Mouse (Mus musculus) hindbrain, embryonic 13.5 days (tissue): ENCODE measurements at regions not wholly inside any gene's neighbourhood (a gene's known extent, or its start where the extent isn't known, plus 50 kb on each side); places are given as distances from the start of the nearest gene placed in this dataset.

Experiments used
- ATAC-seq: fragments of 200-750 bp; cut with Nextera tagmentation; 2 replicates; pipeline ENCODE4 v1.8.0; 2017; ENCODE audit warnings: moderate TSS enrichment; ENCODE audit not compliant: low FRiP score
- H3K27ac ChIP-seq: fragments of 300-500 bp; sonication (generic); 2 replicates; pipeline ENCODE4 v1.5.1; 2015; ENCODE audit warnings: inconsistent platforms, mild to moderate bottlenecking, moderate library complexity
- H3K27me3 ChIP-seq: fragments of 300-500 bp; sonication (generic); 2 replicates; pipeline ENCODE4 v1.6.1; 2015; ENCODE audit warnings: mild to moderate bottlenecking, inconsistent platforms
- H3K36me3 ChIP-seq: fragments of 300-500 bp; sonication (generic); 2 replicates; pipeline ENCODE4 v1.6.1; 2015; ENCODE audit warnings: mild to moderate bottlenecking, inconsistent platforms
- H3K4me1 ChIP-seq: fragments of 300-500 bp; sonication (generic); replicated peaks from 2 replicates; pipeline ENCODE4 v1.6.1; 2015; ENCODE audit warnings: inconsistent platforms
- H3K4me2 ChIP-seq: fragments of 300-500 bp; sonication (generic); 2 replicates; pipeline ENCODE4 v1.6.1; 2015; ENCODE audit warnings: inconsistent platforms, mild to moderate bottlenecking, moderate library complexity
- H3K4me3 ChIP-seq: fragments of 300-500 bp; sonication (generic); 2 replicates; pipeline ENCODE4 v1.5.1; 2015; ENCODE audit warnings: mild to moderate bottlenecking, inconsistent platforms
- H3K9ac ChIP-seq: fragments of 300-500 bp; sonication (generic); 2 replicates; pipeline ENCODE4 v1.6.1; 2015; ENCODE audit warnings: mild to moderate bottlenecking, inconsistent platforms
- H3K9me3 ChIP-seq: fragments of 300-500 bp; sonication (generic); 2 replicates; pipeline ENCODE4 v1.6.1; 2016; ENCODE audit warnings: inconsistent platforms
- WGBS: fragments of 180-500 bp; shearing (Covaris S2); methylation state at CpG from one replicate; pipeline ENCODE4 v1.1.7; 2015; 5-methylcytosine and 5-hydroxymethylcytosine counted together

DNA sequence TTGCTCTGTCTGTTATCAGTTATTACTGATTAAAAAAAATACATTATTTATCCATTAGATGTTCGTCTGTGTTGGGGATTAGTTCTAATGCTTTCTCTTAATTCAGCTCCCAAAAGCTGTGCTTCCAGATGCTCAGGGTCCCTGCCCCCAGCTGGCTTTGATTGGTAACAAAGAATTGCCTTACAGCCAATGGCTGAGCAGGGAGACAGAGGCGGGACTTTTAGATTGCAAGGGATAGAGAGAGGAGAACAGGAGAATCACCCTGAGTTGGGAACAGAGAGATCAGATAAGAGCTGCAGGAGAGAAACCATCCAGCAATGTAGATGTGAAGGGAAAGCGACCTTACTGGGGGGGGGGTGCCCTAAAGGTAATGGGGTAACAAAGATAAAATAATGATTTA, 266.4 kb downstream of the Igsf11 start:
- Histone ChIP-seq H3K27me3 (no peaks in the 10 kb centered on the region), H3K27ac (no peak overlapping the region), H3K36me3 (no peaks in the 10 kb centered on the region), H3K4me3 (no peak overlapping the region), H3K9ac (no peak overlapping the region), H3K4me2 (no peak overlapping the region), H3K4me1 (no peaks in the 10 kb centered on the region), H3K9me3 (no peaks in the 10 kb centered on the region)
- WGBS, result 36% methylated on average over 3 of the region's 3 CpGs
- no peak for ATAC-seq

DNA sequence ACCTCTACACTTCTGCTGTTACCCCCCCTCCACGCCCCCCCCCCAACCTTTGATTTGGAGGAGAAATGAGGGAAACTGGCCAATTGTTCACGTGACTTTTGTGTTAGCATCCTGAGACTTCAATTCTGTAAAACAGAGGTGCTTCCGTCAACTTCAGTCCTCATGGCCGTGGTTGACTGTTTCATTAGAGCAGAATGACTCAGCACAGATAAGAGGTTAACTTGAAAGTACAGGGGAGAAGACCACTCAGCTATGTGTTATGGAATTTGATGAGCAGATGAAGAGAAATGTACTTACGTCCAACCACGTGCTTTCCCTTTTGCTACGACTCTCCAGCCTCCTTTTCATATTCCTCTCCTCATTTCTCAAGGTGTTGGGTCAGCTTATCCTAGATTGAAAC, 267.3 kb downstream of the Igsf11 start:
- no peak overlapping the region for H3K27ac ChIP-seq
- H3K9me3 ChIP-seq, result no peaks in the 10 kb centered on the region
- no peak overlapping the region for H3K9ac ChIP-seq
- no peaks in the 10 kb centered on the region for H3K36me3 ChIP-seq
- no peaks in the 10 kb centered on the region for H3K4me1 ChIP-seq
- no peaks in the 10 kb centered on the region for H3K27me3 ChIP-seq
- 83% methylated on average over 7 of the region's 7 CpGs for WGBS
- ATAC-seq, result no peak
- H3K4me3 ChIP-seq, result no peak overlapping the region
- no peak overlapping the region for H3K4me2 ChIP-seq

GRCm38 (mm10) chr16:39162684-39163083, 270.2 kb downstream of the Igsf11 start:
- Histone ChIP-seq H3K4me1 (no peaks in the 10 kb centered on the region), H3K4me2 (no peak overlapping the region), H3K4me3 (no peak overlapping the region), H3K9ac (no peak overlapping the region), H3K27ac (no peak overlapping the region), H3K9me3 (no peaks in the 10 kb centered on the region), H3K27me3 (no peaks in the 10 kb centered on the region), H3K36me3 (no peaks in the 10 kb centered on the region)
- ATAC-seq, result no peak
- 30% methylated on average over 1 of the region's 1 CpGs for WGBS

DNA sequence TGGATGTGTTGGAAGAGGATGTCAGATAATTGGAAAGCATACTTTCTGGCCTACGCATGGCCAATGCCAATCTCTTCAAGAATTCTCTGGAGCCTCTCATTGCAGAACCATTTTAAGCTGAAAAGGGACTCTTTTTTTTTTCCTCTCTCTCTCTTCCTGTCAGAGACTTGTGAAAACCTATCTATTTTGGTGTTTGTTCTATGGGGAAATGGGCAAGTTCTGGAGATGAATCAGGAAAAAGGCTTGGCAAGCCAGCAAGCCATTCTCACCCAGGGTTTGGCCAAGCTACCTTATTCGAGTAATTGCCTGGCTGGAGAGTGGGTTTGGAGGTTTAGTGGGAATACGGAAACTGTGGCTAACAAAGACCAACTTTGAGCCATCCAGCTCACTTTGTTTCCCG, 299.4 kb downstream of the Igsf11 start:
- Histone ChIP-seq H3K36me3 (no peaks in the 10 kb centered on the region), H3K4me1 (no peaks in the 10 kb centered on the region; the same call in 1 of the 2 replicates), H3K27ac (no peak overlapping the region), H3K4me3 (no peak overlapping the region), H3K9ac (no peak overlapping the region), H3K27me3 (no peaks in the 10 kb centered on the region), H3K4me2 (no peak overlapping the region), H3K9me3 (no peaks in the 10 kb centered on the region)
- WGBS, result 85% methylated on average over 4 of the region's 4 CpGs
- no peak for ATAC-seq

- H3K9ac ChIP-seq, result no peak overlapping the region
- H3K36me3 ChIP-seq, result no peaks in the 10 kb centered on the region
- H3K9me3 ChIP-seq, result no peaks in the 10 kb centered on the region
- no peak overlapping the region for H3K4me2 ChIP-seq
- H3K27me3 ChIP-seq, result no peaks in the 10 kb centered on the region
- no peak overlapping the region for H3K4me3 ChIP-seq
- no peak overlapping the region for H3K27ac ChIP-seq
- 98% methylated on average over 1 of the region's 1 CpGs for WGBS
- H3K4me1 ChIP-seq, result no peaks in the 10 kb centered on the region
- no peak for ATAC-seq
Observed at GRCm38 (mm10) chr16:39195431-39195830, 303.0 kb downstream of the Igsf11 start.

GRCm38 (mm10) chr16:39196896-39197295, 304.4 kb downstream of the Igsf11 start:
- Histone ChIP-seq H3K27ac (no peak overlapping the region), H3K4me1 (no peaks in the 10 kb centered on the region), H3K36me3 (no peaks in the 10 kb centered on the region), H3K4me2 (no peak overlapping the region), H3K27me3 (no peaks in the 10 kb centered on the region), H3K4me3 (no peak overlapping the region), H3K9ac (no peak overlapping the region), H3K9me3 (no peaks in the 10 kb centered on the region)
- no peak for ATAC-seq
- 74% methylated on average over 2 of the region's 2 CpGs for WGBS

DNA sequence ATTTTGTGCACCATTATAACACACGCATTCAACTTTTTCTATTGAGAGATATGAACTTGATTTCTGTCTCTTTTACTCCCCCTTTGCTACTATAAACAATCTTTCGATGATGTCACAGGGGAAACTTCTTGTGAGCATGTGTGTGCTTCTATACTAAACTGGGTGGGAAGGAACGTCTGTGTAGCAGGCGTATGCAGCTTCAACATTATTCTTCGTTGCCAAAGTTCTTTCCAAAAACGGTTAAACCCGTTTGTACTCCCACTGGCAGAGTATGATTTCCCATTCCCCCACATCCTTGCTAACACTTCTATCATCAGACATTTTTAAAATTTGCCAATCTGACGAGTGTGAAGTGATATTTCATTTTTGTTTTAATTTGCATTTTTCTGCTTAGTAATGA, 331.1 kb downstream of the Igsf11 start:
- Histone ChIP-seq H3K27me3 (no peaks in the 10 kb centered on the region), H3K9me3 (no peaks in the 10 kb centered on the region), H3K36me3 (no peaks in the 10 kb centered on the region), H3K4me1 (no peaks in the 10 kb centered on the region), H3K4me2 (no peak overlapping the region), H3K9ac (no peak overlapping the region), H3K4me3 (no peak overlapping the region), H3K27ac (no peak overlapping the region)
- 86% methylated on average over 8 of the region's 8 CpGs for WGBS
- no peak for ATAC-seq

- Histone ChIP-seq H3K9me3 (no peaks in the 10 kb centered on the region), H3K9ac (no peak overlapping the region), H3K36me3 (no peaks in the 10 kb centered on the region), H3K4me2 (no peak overlapping the region), H3K4me1 (peaks cover 14% of the 10 kb centered on the region), H3K4me3 (no peak overlapping the region), H3K27ac (0 out of 2 replicates have a peak overlapping the region, but pooled peaks have one; percentile 36), H3K27me3 (no peaks in the 10 kb centered on the region)
- ATAC-seq, result no peak
- WGBS, result 66% methylated on average over 7 of the region's 7 CpGs
Observed at GRCm38 (mm10) chr16:39229501-39229900, 337.0 kb downstream of the Igsf11 start.

- ATAC-seq, result peak; percentile 62; the same call in 1 of the 2 replicates
- no peaks in the 10 kb centered on the region for H3K27me3 ChIP-seq
- H3K4me3 ChIP-seq, result no peak overlapping the region
- peak overlapping the region; percentile 36 for H3K27ac ChIP-seq
- no peaks in the 10 kb centered on the region for H3K9me3 ChIP-seq
- H3K36me3 ChIP-seq, result no peaks in the 10 kb centered on the region
- H3K9ac ChIP-seq, result no peak overlapping the region
- no peak overlapping the region; the same call in 1 of the 2 replicates for H3K4me2 ChIP-seq
- 11% methylated on average over 3 of the region's 3 CpGs for WGBS
- peaks cover 14% of the 10 kb centered on the region for H3K4me1 ChIP-seq
Observed at GRCm38 (mm10) chr16:39230439-39230838, 338.0 kb downstream of the Igsf11 start.

- 38% methylated on average over 2 of the region's 2 CpGs for WGBS
- Histone ChIP-seq H3K4me3 (no peak overlapping the region), H3K9me3 (no peaks in the 10 kb centered on the region), H3K27ac (no peak overlapping the region), H3K9ac (no peak overlapping the region), H3K27me3 (no peaks in the 10 kb centered on the region), H3K4me2 (no peak overlapping the region), H3K4me1 (peaks cover 14% of the 10 kb centered on the region), H3K36me3 (no peaks in the 10 kb centered on the region)
- no peak for ATAC-seq
Observed at GRCm38 (mm10) chr16:39234290-39234689, 341.8 kb downstream of the Igsf11 start.

- Histone ChIP-seq H3K4me2 (no peak overlapping the region), H3K27ac (no peak overlapping the region), H3K4me3 (no peak overlapping the region), H3K9ac (no peak overlapping the region), H3K27me3 (no peaks in the 10 kb centered on the region), H3K9me3 (no peaks in the 10 kb centered on the region), H3K4me1 (no peaks in the 10 kb centered on the region), H3K36me3 (no peaks in the 10 kb centered on the region)
- 90% methylated on average over 2 of the region's 2 CpGs for WGBS
- ATAC-seq, result no peak
Observed at GRCm38 (mm10) chr16:39273490-39273889, 381.0 kb downstream of the Igsf11 start.

- no peak overlapping the region for H3K4me3 ChIP-seq
- H3K9me3 ChIP-seq, result no peaks in the 10 kb centered on the region
- WGBS, result 21% methylated on average over 2 of the region's 2 CpGs
- H3K4me2 ChIP-seq, result no peak overlapping the region
- ATAC-seq, result no peak
- H3K36me3 ChIP-seq, result no peaks in the 10 kb centered on the region
- H3K27ac ChIP-seq, result no peak overlapping the region
- no peaks in the 10 kb centered on the region for H3K27me3 ChIP-seq
- H3K4me1 ChIP-seq, result peaks cover 14% of the 10 kb centered on the region
- no peak overlapping the region for H3K9ac ChIP-seq
Observed at GRCm38 (mm10) chr16:39284484-39284883, 392.0 kb downstream of the Igsf11 start.

- H3K9ac ChIP-seq, result no peak overlapping the region
- 84% methylated on average over 3 of the region's 3 CpGs for WGBS
- ATAC-seq, result no peak
- H3K27ac ChIP-seq, result no peak overlapping the region
- no peak overlapping the region for H3K4me3 ChIP-seq
- peaks cover 14% of the 10 kb centered on the region for H3K4me1 ChIP-seq
- no peak overlapping the region for H3K4me2 ChIP-seq
- no peaks in the 10 kb centered on the region for H3K9me3 ChIP-seq
- no peaks in the 10 kb centered on the region for H3K36me3 ChIP-seq
- H3K27me3 ChIP-seq, result no peaks in the 10 kb centered on the region
Observed at GRCm38 (mm10) chr16:39285028-39285744, 392.7 kb downstream of the Igsf11 start.
